Mouse (Mus musculus): ENCODE results near the gene Cacng6. TPM values are rescaled to one million over a fixed set of nuclear protein-coding genes. Genes with fewer than 3 reads are reported as not detected.

Cacng6 gene
- polyA plus RNA-seq, 1 experiment from 2014 or later = 0.08 TPM

GRCm38 (mm10) chr7:3423430-3423829 lies 565 bp upstream of the Cacng6 start:
- Histone ChIP-seq H3K36me3 (ENCODE audit: control insufficient read depth, insufficient read depth, low read length) (no peaks in the 10 kb centered on the region), H3K9ac (ENCODE audit: low read depth, low read length) (0 out of 2 replicates have a peak overlapping the region, but pooled peaks have one; percentile 1), H3K4me2 (replicated peaks; ENCODE audit: low read depth, low read length) (peak overlapping the region; percentile 32), H3K27me3 (ENCODE audit: control insufficient read depth, insufficient read depth, low read length) (peaks cover 36% of the 10 kb centered on the region), H3K4me1 (replicated peaks; ENCODE audit: control insufficient read depth, insufficient read depth, low read length) (0 out of 2 replicates have a peak, but pooled peaks cover 2% of the 10 kb centered on the region), H3K27ac (ENCODE audit: low read depth, low read length) (no peak overlapping the region), H3K4me3 (ENCODE audit: low read depth, low read length) (peak overlapping the region; percentile 13), H3K9me3 (ENCODE audit: control insufficient read depth, low read length) (no peaks in the 10 kb centered on the region)
- under 1% methylated on average over 30 of the region's 30 CpGs for WGBS
- peak; percentile 25 for DNase-seq (ENCODE audit: low spot score)
- peak; percentile 49 for ATAC-seq (ENCODE audit: low FRiP score)

GRCm38 (mm10) chr7:3425141-3425540 lies 1.1 kb downstream of the Cacng6 start:
- no peak for DNase-seq (ENCODE audit: low spot score)
- Histone ChIP-seq H3K27me3 (ENCODE audit: control insufficient read depth, insufficient read depth, low read length) (peaks cover 34% of the 10 kb centered on the region), H3K4me3 (ENCODE audit: low read depth, low read length) (no peak overlapping the region), H3K36me3 (ENCODE audit: control insufficient read depth, insufficient read depth, low read length) (no peaks in the 10 kb centered on the region), H3K27ac (ENCODE audit: low read depth, low read length) (no peak overlapping the region), H3K9ac (ENCODE audit: low read depth, low read length) (no peak overlapping the region), H3K4me1 (replicated peaks; ENCODE audit: control insufficient read depth, insufficient read depth, low read length) (0 out of 2 replicates have a peak, but pooled peaks cover 2% of the 10 kb centered on the region), H3K4me2 (replicated peaks; ENCODE audit: low read depth, low read length) (no peak overlapping the region), H3K9me3 (ENCODE audit: control insufficient read depth, low read length) (no peaks in the 10 kb centered on the region)
- ATAC-seq (ENCODE audit: low FRiP score) = no peak
- 91% methylated on average over 5 of the region's 5 CpGs for WGBS

GRCm38 (mm10) chr7:3430161-3430560 lies 6.2 kb downstream of the Cacng6 start:
- no peak for ATAC-seq (ENCODE audit: low FRiP score)
- 79% methylated on average over 6 of the region's 6 CpGs for WGBS
- H3K9ac ChIP-seq (ENCODE audit: low read depth, low read length) = no peak overlapping the region

DNA sequence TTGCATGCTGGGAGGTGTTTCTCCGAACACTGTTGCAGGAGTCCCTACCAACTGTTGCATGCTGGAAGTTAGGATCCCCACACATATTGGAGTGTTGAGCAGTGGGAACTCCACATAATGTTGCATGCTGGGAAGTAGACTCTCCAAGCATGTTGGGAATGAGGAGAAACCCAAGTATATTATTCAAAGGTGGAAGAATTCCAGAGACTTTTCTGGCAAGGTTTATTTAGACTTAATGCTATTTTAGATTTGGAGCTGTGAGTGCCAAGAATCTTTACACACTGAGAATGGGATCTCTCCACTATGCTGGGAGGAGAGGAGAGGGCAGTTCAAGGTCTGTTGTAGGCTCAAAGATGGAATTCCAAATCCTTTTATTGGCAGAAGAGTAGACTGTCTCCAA lies 8.1 kb downstream of the Cacng6 start:
- no peak for ATAC-seq (ENCODE audit: low FRiP score)
- 88% methylated on average over 1 of the region's 1 CpGs for WGBS

More at GRCm38 (mm10) chr7:3430161-3430560, 6.2 kb downstream of the Cacng6 start:
- peaks cover 1% of the 10 kb centered on the region; the same call in 1 of the 2 replicates for H3K27me3 ChIP-seq (ENCODE audit: control insufficient read depth, insufficient read depth, low read length)
- no peaks in the 10 kb centered on the region for H3K9me3 ChIP-seq (ENCODE audit: control insufficient read depth, low read length)
- no peak overlapping the region for H3K27ac ChIP-seq (ENCODE audit: low read depth, low read length)
- H3K4me3 ChIP-seq (ENCODE audit: low read depth, low read length) = no peak overlapping the region
- DNase-seq (ENCODE audit: low spot score) = no peak
- H3K36me3 ChIP-seq (ENCODE audit: control insufficient read depth, insufficient read depth, low read length) = no peaks in the 10 kb centered on the region
- no peaks in the 10 kb centered on the region for H3K4me1 ChIP-seq (replicated peaks; ENCODE audit: control insufficient read depth, insufficient read depth, low read length)
- H3K4me2 ChIP-seq (replicated peaks; ENCODE audit: low read depth, low read length) = no peak overlapping the region

DNA sequence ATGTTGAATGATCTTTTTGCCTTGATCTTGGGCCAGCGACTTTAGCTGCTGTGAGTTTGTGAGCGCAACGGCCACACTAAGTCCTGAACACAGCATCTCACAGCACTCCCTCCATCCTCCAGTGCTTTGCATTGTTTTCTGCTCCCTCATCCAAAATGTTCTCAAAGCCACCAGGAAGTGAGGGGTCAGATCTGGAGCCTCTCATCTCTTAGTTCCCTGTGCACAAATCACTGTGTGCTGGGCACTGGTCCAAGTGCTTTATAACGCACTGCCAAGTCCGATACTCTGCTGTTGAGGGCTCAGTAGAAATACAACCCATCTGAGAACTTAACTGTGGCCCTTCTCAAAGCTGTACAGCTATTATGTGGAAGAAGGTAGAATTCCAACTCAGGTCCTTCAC lies 13.9 kb downstream of the Cacng6 start:
- WGBS = 76% methylated on average over 5 of the region's 5 CpGs
- no peak overlapping the region for H3K9ac ChIP-seq (ENCODE audit: low read depth, low read length)
- H3K4me3 ChIP-seq (ENCODE audit: low read depth, low read length) = no peak overlapping the region
- H3K36me3 ChIP-seq (ENCODE audit: control insufficient read depth, insufficient read depth, low read length) = no peaks in the 10 kb centered on the region
- no peak for DNase-seq (ENCODE audit: low spot score)
- no peaks in the 10 kb centered on the region for H3K4me1 ChIP-seq (replicated peaks; ENCODE audit: control insufficient read depth, insufficient read depth, low read length)
- no peak overlapping the region for H3K4me2 ChIP-seq (replicated peaks; ENCODE audit: low read depth, low read length)
- no peak for ATAC-seq (ENCODE audit: low FRiP score)
- no peaks in the 10 kb centered on the region for H3K27me3 ChIP-seq (ENCODE audit: control insufficient read depth, insufficient read depth, low read length)
- no peaks in the 10 kb centered on the region for H3K9me3 ChIP-seq (ENCODE audit: control insufficient read depth, low read length)
- H3K27ac ChIP-seq (ENCODE audit: low read depth, low read length) = no peak overlapping the region

More for the DNA sequence above, 8.1 kb downstream of the Cacng6 start:
- Histone ChIP-seq H3K9me3 (ENCODE audit: control insufficient read depth, low read length) (no peaks in the 10 kb centered on the region), H3K36me3 (ENCODE audit: control insufficient read depth, insufficient read depth, low read length) (no peaks in the 10 kb centered on the region), H3K27ac (ENCODE audit: low read depth, low read length) (no peak overlapping the region), H3K4me2 (replicated peaks; ENCODE audit: low read depth, low read length) (no peak overlapping the region), H3K27me3 (ENCODE audit: control insufficient read depth, insufficient read depth, low read length) (no peaks in the 10 kb centered on the region), H3K4me3 (ENCODE audit: low read depth, low read length) (no peak overlapping the region), H3K4me1 (replicated peaks; ENCODE audit: control insufficient read depth, insufficient read depth, low read length) (no peaks in the 10 kb centered on the region), H3K9ac (ENCODE audit: low read depth, low read length) (no peak overlapping the region)
- DNase-seq (ENCODE audit: low spot score) = no peak

DNA sequence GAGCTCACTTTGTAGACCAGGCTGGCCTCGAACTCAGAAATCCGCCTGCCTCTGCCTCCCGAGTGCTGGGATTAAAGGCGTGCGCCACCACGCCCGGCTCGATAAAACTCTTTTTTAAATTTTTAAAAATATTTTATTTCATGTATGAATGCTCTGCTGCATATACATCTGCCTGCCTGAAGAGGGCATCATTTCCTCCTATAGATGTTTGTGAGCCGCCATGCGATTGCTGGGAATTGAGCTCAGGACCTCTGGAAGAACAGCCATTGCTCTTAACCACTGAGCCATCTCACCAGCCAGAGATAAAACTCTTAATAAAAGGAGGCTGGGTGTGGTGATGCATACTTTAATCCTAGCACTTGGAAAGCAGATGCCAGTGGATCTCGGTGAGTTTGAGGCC lies 16.0 kb downstream of the Cacng6 start:
- no peak for DNase-seq (ENCODE audit: low spot score)
- Histone ChIP-seq H3K4me3 (ENCODE audit: low read depth, low read length) (no peak overlapping the region), H3K9me3 (ENCODE audit: control insufficient read depth, low read length) (no peaks in the 10 kb centered on the region), H3K27me3 (ENCODE audit: control insufficient read depth, insufficient read depth, low read length) (no peaks in the 10 kb centered on the region), H3K4me1 (replicated peaks; ENCODE audit: control insufficient read depth, insufficient read depth, low read length) (no peaks in the 10 kb centered on the region), H3K4me2 (replicated peaks; ENCODE audit: low read depth, low read length) (no peak overlapping the region), H3K27ac (ENCODE audit: low read depth, low read length) (no peak overlapping the region), H3K9ac (ENCODE audit: low read depth, low read length) (no peak overlapping the region), H3K36me3 (ENCODE audit: control insufficient read depth, insufficient read depth, low read length) (no peaks in the 10 kb centered on the region)
- WGBS = 88% methylated on average over 10 of the region's 11 CpGs
- no peak for ATAC-seq (ENCODE audit: low FRiP score)

DNA sequence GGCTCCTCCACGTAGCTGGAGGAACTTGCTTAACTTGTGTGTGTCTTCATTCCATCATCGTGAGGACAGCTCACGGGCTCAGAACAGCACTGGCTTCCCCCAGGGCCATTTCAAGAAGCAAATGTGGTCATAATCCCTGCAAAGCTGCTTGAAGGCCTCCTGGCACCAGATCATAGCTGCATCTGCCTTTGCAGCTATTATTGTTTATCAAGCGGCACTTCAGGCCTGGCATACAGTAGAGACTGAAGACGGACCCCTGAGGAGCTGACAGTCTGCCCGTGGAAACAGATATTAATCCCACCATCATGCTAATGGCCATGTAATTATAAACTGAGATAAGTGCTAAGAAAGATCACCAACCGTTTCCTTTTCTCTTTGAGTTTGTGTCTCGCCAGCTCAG lies 16.5 kb downstream of the Cacng6 start:
- 86% methylated on average over 8 of the region's 8 CpGs for WGBS
- Histone ChIP-seq H3K9ac (ENCODE audit: low read depth, low read length) (no peak overlapping the region), H3K4me3 (ENCODE audit: low read depth, low read length) (no peak overlapping the region), H3K9me3 (ENCODE audit: control insufficient read depth, low read length) (no peaks in the 10 kb centered on the region), H3K36me3 (ENCODE audit: control insufficient read depth, insufficient read depth, low read length) (no peaks in the 10 kb centered on the region), H3K27ac (ENCODE audit: low read depth, low read length) (no peak overlapping the region), H3K4me1 (replicated peaks; ENCODE audit: control insufficient read depth, insufficient read depth, low read length) (no peaks in the 10 kb centered on the region), H3K27me3 (ENCODE audit: control insufficient read depth, insufficient read depth, low read length) (no peaks in the 10 kb centered on the region), H3K4me2 (replicated peaks; ENCODE audit: low read depth, low read length) (no peak overlapping the region)
- no peak for DNase-seq (ENCODE audit: low spot score)
- no peak for ATAC-seq (ENCODE audit: low FRiP score)

- no peak overlapping the region for H3K4me3 ChIP-seq (ENCODE audit: low read depth, low read length)
- no peak for ATAC-seq (ENCODE audit: low FRiP score)
- no peaks in the 10 kb centered on the region for H3K9me3 ChIP-seq (ENCODE audit: control insufficient read depth, low read length)
- no peaks in the 10 kb centered on the region for H3K36me3 ChIP-seq (ENCODE audit: control insufficient read depth, insufficient read depth, low read length)
- no peak overlapping the region for H3K4me2 ChIP-seq (replicated peaks; ENCODE audit: low read depth, low read length)
- H3K4me1 ChIP-seq (replicated peaks; ENCODE audit: control insufficient read depth, insufficient read depth, low read length) = no peaks in the 10 kb centered on the region
- no peak for DNase-seq (ENCODE audit: low spot score)
- H3K27me3 ChIP-seq (ENCODE audit: control insufficient read depth, insufficient read depth, low read length) = no peaks in the 10 kb centered on the region
- WGBS = 87% methylated on average over 10 of the region's 10 CpGs
- H3K27ac ChIP-seq (ENCODE audit: low read depth, low read length) = no peak overlapping the region
- H3K9ac ChIP-seq (ENCODE audit: low read depth, low read length) = no peak overlapping the region
Observed at GRCm38 (mm10) chr7:3442476-3443062, 18.6 kb downstream of the Cacng6 start.

DNA sequence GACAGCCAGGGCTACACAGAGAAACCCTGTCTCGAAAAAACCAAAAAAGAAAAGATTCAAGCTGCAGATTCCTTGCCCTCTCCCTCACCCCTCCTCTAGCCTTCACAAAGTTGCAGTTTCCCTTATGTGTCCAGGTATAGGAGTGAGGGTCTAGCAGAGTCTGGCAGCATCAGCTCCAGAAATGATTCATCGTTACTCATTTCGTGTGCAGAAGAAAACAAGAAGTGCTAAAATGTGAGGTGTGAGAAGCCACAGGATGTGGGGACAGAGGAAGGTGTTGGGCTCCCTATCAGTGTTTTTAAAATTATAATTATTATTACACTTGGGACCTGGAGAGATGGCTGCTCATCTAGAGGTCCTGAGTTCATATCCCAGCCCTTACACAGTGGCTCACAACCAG lies 20.7 kb downstream of the Cacng6 start:
- Histone ChIP-seq H3K9ac (ENCODE audit: low read depth, low read length) (no peak overlapping the region), H3K27ac (ENCODE audit: low read depth, low read length) (no peak overlapping the region), H3K4me3 (ENCODE audit: low read depth, low read length) (no peak overlapping the region), H3K36me3 (ENCODE audit: control insufficient read depth, insufficient read depth, low read length) (no peaks in the 10 kb centered on the region), H3K27me3 (ENCODE audit: control insufficient read depth, insufficient read depth, low read length) (no peaks in the 10 kb centered on the region), H3K4me2 (replicated peaks; ENCODE audit: low read depth, low read length) (no peak overlapping the region), H3K9me3 (ENCODE audit: control insufficient read depth, low read length) (no peaks in the 10 kb centered on the region), H3K4me1 (replicated peaks; ENCODE audit: control insufficient read depth, insufficient read depth, low read length) (no peaks in the 10 kb centered on the region)
- WGBS = 90% methylated on average over 3 of the region's 3 CpGs
- no peak for ATAC-seq (ENCODE audit: low FRiP score)
- DNase-seq (ENCODE audit: low spot score) = no peak
